Mouse (Mus musculus) adrenal gland, postnatal 36 days (tissue): ENCODE data around the gene Lmo7. TPM values are rescaled to one million over a fixed set of nuclear protein-coding genes. Genes with fewer than 3 reads are reported as not detected.
A peak's percentile ranks its signal among the peaks of the same experiment; 100 is the strongest.

Experiments
- DNase-seq, 2 experiments: peaks; one replicate each; pipeline ENCODE4 v3.0.0; 2021; ENCODE audit warnings: mixed read lengths in 1 of 2
- total RNA-seq, 2 experiments: library from RNA; stranded (reverse); gene quantifications; 2 replicates each; pipeline ENCODE4 v1.2.3; 2021

The Lmo7 gene
- total RNA-seq, 2 experiments from 2014 or later, result 16.3 to 19.8 TPM

DNA sequence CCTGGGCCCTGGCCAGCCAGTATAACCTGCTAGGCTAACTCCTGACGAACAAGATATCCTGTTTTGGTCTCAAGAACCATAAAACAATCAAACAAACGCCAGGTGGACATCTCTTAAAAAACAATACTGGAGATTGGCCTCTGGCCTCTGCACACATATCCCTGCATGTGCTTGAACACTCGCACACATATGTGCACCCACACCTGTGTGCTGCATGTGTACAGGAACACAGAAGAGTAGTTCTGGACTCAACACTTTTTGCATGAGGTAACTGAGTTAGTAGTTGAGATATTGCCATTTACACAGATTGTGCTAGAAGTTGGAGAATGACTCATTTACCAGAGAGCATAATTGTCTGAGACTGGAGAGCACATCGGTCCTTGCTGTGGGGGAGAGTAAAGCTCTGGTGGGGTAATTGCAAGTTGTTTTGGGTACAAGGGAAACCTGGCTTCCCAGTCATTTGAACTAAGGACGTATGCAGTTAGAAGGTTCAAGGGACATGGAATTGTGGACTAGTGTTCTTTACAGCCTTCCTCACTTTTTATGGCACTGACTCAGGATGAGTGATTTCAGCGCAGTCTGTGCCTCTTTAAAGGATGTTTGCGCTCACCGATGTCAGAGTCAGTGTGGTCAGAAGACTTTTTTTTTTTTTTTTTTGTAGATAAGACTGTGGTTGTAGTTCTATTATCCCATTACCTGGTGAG is 148.7 kb downstream of the Lmo7 start:
- DNase-seq, result no peak

DNA sequence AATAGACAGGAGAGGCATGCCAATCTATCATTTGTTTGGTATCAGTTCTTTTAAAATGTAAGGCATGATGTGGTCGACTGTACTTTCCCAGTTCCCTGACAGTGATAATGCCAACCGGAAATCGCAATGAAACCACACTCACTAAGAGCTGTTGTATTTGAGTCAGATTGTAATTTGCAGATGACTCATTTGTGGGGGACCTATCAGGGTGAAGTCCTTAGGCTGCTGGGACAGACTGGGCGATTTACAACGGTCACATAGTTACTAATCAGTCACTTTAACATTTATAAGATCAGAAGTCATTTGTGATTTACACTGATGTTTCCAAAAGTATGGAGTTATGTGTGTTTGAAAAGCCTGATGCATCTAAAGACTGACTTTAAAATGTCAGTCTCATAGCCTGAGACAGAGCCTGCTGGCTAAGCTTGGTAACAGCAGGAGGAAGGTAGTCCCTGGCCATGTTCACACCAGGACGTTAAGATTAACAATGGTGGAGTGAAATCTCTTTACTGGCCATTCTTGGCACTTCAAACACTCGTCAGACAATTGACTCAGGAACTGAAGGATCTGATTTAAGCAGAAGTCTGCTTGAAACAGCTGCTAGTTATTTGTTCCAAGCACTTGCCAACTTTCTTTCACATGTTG is 149.4 kb downstream of the Lmo7 start:
- DNase-seq, result no peak

DNA sequence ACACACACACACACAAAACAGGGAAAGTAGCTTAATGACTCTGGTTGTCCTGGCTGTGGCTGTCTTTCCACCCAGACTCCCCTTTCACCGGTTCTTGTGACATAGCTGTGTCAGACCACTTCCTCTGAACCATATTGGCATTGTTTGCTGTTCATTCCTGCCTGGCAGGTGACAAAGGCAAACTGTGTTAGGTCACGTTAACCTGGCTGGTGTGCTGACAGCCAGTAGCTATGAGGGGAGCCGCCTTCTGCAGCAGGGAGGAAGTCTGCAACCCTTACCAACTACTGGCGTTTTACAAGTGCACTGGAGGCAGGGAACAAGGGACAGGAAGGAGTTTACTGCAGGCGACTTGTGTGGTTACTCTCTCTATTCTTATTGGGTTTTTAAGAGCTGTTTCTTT is 153.2 kb downstream of the Lmo7 start:
- DNase-seq, result no peak

DNA sequence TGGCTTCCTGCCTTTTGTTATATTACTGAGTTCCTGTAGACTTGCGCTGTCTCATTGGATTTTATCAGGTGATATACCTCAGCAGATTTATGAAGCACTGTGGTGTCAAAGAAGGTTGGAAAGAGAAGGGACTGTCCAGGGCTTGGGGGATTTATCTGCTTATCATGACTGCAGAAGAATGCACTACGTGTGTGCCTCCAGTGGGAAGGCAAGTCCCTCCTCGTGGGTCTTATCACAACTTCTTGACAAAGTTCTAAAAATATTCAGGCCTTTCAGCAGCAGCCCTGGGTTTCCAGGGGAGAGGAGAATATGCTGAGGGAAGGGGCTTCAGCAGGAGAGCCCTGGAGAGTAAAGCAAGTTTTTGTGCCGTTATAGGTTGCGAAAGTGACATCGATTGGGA is 154.0 kb downstream of the Lmo7 start:
- DNase-seq, result no peak

DNA sequence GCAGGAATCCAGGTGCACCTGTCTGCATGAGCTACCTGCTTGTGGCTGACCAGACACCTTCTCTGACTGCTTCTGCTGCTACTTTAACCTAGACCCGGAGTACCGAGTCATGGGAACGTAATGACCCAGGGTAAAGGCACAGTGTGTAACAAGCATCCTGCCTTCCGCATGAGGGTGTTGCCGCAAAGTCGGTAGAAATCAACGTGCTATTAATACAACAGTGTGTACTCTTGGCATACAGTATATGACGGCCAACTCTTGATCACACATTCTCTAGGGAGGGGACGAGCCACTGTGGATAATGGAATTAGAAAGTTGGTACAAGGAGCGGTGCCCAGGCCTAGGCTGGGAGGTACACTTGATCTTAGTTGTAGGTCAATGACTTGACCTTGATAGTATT is 156.6 kb downstream of the Lmo7 start:
- no peak for DNase-seq

DNA sequence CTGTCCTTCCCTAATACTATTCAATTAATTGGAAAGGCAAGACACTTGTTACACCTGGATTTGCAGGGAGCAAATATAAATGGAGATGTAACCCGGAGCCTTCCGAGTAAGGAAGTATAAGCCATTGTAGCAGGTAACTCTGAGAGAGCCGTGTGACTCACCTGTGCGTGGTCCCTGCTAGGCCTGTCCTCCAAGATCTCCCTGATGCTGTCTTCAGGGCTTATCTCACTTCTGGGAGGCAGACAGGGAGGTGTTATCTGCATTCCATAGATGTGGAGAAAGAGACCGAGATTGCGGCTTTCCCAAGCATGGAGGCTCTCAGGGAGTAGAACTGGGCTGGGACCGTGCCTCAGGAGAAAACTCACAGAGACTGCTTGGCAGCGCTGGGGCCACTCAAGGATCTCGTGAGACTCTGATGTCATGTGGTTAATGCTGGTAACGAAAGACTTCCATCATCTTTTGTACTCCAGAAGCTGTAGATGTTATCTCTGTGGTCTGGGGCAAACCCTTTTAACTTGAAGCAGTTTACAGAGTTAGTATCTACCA is 162.2 kb downstream of the Lmo7 start:
- no peak for DNase-seq

DNA sequence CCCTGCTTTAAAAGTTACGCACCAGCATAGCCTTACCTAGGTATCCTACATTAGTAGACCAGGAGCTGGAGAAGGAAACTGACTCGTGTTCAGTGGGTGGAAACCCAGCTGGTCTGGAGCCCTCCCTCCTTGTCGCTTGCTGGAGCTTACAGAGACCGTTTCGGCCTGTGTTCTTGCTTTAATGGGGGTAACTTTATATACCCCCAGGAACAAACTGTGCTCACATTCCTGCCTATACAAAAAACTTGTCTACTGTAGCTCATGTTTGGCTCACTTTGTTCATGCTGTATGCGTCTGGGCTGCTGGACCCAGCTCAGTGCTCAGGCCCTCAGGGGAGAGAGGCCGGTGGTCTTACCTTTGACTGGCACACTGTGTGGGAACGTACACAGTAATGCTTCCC is 162.7 kb downstream of the Lmo7 start:
- no peak for DNase-seq

DNA sequence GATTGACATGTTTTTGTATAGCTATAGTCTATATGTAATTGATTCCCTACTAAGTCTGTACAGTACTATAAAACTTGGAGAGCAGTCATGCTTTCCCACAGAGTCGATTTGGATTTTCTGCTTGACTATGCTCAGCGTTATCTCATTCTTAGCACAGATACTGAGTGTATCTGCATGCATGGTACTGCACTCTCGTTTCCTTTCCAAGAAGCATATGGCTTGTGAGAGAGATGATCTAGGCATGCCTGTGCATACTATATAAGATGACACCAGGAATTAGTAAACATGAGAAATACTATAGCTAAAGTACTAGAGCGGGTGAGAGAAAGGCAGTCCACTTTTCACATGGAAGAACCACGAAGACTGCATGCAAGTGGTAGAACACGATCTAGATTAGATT is 163.5 kb downstream of the Lmo7 start:
- no peak for DNase-seq

DNA sequence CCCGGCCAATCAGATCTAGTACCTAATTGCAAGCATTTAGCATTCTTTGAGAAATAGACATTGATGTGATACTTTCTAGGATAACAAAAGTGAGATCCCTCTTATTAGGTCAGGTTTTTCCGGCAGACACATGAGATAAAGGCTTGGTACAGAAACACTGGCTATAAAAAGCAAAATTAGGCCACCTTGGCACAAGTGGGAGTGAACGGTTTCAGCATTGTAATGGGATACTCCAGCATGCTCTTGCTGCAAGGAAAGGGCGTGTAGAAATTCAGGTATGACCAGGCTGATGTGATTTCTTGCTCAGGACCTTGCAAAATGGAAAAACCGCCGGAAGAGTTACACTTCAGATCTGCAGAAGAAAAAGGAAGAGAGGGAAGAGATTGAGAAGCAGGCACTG is 168.5 kb downstream of the Lmo7 start:
- DNase-seq, result no peak

DNA sequence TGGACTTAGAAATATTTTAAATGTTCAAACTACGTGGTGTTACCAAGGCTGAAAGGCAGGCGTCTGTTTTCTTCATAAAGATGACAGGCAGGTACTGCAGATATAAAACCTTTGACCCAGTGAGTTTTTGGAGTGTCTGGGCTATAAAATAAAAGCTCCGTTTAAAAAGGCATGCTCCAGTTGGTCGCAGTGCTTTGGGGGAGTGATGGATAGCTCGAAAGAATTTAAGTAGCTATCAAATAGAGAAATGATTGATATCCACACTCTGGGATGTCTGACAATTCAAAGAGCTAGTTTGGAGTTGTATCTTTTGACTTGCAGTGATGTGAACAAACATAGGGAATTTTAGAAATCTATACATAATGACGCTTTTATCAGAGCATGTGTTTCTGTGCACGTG is 171.7 kb downstream of the Lmo7 start:
- DNase-seq, result no peak

DNA sequence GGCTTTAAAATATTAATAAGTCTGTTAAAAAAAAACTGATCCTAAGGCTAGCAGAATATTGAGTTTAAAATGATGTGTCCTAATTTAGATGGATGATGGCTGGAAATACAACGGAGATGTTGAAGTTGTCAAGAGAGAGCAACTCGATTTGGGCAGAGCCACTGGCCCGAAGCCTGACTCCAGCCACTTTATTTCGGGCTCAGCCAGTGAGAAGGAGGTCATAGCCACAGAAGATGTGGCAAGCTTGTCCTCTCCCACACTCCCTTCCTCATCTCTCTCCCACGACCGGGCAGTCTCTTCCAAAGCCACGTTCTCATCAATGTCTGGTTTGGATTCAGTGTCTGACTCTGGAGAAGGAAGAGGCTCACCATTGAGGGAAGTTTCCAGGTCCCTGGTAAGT is 172.2 kb downstream of the Lmo7 start:
- DNase-seq, result no peak

DNA sequence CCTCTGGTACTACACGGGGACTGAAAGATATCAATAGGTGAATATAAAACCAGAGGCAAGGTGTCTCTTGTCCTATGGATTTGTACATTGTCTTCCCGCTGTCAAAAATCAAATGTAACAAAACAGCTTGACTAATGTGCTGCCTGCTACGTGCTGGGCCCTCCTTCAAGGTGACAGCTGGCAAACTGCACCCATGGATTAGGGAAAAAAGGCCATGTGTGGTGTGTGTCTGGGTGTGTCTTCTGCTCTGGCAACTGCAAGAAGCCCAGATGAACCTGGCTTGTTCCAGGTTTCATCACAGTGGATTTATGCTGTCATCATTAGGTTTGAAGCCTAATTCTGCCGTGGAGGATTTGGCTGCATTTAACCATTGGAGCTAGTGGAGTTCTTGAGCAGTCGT is 174.0 kb downstream of the Lmo7 start:
- no peak for DNase-seq

DNA sequence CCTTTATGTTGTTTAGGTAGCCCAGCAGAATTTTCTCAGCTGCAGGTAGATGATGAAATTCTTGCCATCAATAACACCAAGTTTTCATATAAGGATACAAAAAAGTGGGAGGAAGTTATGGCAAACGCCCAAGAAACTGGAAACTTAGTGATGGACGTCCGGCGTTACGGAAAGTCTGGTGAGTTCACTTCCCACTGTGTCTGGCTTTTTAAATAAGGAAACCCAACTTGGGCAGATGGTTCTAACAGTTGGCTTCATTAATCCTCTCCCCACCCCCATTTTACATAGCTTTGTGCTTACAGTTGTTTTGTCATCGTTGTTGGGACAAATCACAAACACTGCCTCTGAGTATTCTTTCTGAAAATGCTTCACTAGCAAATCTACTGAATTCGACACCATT is 182.2 kb downstream of the Lmo7 start:
- DNase-seq, result no peak

DNA sequence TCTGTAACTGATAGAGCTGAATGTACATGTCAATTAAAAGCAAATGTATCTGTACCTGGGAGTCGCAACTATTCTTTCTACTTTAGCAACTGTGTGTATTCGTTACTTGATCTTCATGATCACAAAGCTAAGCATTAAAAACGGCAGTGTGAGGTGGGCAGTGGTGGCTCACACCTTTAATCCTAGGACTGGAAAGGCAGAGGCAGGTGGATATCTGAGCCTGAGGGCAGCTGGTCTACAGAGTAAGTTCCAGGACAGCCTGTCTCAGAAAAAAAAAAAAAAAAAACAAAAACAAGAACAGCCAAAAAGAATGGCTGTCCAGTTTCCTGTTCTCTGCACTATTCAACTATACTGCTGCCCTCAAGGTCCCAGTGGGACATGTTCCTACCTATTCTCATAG is 182.6 kb downstream of the Lmo7 start:
- no peak for DNase-seq

DNA sequence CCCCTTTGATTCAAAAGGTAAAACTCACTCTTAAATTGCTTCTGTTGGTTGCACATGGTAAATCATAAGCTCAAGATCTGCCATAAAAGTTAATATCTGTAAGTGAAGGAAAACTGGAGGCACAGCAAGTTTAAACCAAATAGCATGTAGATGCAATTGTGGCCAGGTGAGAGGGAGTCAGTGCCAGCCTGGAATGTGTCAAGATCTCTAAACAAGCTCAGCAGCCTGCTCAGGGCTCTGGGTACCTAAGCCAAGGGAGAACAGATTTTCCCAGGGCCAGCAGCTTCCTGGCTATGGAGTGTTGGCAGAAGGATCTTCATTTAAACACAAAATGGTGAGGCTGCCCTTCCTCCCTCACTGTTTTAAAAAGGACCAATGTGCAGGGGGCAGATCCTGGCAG is 184.6 kb downstream of the Lmo7 start:
- DNase-seq, result no peak

DNA sequence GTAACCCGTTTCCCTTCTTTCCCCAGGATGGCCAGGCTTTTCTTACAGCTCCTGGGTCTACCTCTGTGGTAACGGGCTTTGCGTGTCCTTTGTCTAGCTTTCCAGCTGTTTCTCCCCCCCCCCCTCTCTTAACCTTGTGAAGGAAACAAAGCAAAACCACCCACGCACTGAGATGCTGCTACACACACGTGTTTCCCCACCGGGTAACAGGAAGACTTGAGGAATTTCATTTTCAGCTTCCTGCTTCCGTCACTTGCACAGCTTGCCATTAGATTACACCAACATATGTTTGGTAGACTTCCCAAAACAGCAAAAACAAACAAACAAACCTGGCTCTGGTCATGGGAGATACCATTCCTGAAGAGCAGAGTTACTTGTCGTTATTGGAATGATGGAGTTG is 186.1 kb downstream of the Lmo7 start:
- DNase-seq, result no peak

DNA sequence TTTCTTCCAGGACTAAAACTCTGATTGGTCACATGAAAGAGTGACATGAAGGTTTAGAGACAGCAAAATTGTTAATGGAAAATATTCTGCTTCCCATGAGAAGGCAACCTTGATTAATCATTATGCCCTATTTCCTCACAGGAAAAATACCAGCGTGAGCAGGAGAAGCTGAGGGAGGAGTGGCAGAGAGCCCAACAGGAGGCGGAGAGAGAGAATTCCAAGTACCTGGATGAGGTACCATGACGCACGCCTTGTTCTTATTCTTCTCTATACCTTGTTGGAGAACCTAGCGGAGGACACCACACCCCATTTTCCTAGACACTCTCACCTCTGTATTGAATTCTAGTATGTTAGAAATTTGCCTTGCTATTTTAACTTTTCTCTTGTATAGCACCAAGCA is 188.7 kb downstream of the Lmo7 start:
- no peak for DNase-seq

DNA sequence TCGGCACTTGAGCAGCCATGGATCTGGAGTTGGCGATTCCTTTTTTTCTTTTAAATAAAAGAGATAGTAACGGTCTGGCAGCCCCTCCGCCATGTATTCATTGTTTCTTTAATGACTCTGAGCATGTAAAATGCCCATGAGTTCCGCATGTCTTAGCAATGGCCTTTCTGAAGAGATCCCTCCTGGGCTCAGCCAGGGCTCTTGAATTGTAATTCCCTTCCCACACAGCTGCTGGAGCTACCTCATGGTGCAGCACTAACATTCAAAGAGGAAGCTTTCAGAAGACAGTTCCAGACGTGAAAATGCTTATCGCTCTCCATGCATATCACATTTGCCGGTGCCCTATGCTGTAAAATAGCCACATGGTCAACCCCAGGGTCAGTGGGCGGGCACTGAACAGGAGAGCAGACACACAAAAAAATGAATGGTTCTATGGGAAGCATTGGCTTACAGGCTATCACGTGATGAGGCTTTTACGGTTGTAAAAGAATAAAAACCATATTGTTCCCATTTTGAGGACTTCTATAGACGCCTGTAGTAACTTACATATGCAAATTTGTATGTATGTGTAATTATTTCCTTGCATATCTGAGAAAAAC is 198.0 kb downstream of the Lmo7 start:
- no peak for DNase-seq

DNA sequence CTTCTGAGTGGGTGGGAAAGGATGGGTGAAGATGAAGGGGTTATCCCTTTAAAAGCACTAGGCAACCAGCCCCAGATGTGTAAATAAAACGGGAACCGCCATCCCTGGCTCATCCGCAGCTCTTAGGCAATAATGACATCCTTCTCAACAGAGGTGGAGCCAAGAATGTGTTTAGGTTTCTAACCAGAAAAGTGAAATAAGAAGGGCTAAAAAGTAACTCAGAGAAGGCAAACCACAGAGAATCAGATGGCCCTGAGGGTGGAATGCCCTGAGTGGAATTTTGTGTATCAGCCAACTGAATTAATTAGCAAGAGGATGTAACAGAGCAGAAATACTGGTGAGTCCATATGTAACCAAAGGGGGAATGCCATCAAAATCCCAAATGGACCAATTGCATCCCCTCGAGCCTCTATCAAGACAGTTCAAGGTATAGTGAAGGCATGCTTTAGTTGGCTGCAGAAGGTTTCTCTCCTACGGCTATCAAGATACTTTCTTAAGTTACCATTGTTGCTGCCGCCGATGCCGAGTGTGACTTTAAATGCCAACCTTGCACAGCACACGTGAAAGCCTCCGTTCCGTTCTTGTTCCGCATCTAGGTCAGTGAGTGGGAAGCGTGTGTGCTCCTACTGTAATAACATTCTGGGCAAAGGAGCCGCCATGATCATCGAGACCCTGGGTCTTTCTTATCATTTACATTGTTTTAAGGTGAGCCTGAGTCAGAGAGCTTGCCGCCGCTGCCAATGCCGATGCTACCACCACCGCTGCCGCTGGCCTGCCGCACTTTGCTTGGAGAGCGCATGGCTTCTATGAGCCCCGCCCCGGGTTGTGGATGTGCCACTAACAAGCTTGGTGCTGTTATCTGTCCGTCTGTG is 201.1 kb downstream of the Lmo7 start:
- DNase-seq, result no peak

DNA sequence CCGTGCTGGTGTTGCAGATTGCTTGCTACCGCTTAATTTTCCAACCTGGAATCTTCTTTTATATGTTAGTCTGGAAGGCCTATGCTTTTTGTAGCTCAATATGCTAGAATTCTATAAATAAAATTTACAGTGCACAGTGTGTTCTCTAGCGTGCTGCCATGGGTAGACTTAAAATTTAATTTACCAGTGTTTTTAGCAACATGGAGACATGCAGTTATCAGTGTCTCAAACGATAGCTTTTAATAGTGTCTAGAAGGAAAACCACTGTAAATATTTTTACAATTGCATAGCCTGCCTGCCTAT is 201.6 kb downstream of the Lmo7 start:
- no peak for DNase-seq

DNA sequence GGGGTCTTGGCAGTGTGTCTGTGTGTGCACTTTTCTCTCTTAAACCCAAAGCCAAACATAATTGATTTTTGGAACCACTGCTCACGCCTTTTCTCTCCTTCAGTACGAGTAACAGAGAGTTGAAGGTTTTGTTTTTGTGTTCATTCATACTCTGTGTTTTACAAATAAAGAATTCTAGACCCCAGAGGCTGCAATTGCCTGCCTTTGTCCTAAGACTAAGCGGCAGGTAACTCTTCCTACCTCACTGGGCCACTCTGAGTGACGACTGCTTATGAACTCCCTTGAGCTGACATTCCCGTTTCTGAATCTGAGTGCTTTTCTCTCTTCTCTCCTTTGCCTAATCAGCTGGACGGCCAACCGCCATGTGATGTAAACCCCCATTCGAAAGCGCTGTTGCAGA is 203.8 kb downstream of the Lmo7 start:
- DNase-seq, result no peak

DNA sequence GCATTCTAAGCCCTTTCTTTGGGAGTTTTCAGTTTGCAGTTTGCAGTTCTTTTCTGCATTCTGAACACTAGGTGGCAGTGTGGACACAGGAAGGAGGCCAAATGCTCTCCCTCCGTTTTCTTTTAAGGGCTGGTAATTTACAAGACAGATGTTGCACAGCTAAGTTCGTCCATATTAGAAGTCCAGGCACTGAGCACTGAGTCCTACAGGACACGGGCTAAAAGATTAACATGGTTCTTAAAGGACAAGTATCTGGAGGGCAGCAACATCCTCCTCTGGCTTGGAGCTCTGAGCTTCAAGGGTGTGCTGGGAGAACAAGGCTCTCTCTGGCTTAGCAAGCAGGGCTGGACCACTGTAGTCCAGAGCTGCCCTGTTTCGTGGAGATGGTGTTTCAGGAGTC is 213.2 kb downstream of the Lmo7 start:
- peak; percentile 21 to 37 for DNase-seq
